Mouse (Mus musculus): ENCODE data around the gene Npas2. TPM values are rescaled to one million over a fixed set of nuclear protein-coding genes. Genes with fewer than 3 reads are reported as not detected.

The Npas2 gene
- polyA plus RNA-seq, 1 experiment from 2014 or later: 0.22 TPM

- Histone ChIP-seq H3K27ac (no peak overlapping the region), H3K9me3 (no peaks in the 10 kb centered on the region), H3K4me1 (peaks cover 12% of the 10 kb centered on the region), H3K4me3 (replicated peaks) (no peak overlapping the region), H3K9ac (no peak overlapping the region), H3K27me3 (no peaks in the 10 kb centered on the region), H3K36me3 (replicated peaks) (peaks cover 65% of the 10 kb centered on the region), H3K4me2 (no peak overlapping the region)
- no peak for ATAC-seq (ENCODE audit: low FRiP score)
- 60% methylated on average over 4 of the region's 4 CpGs for WGBS
Measured at GRCm38 (mm10) chr1:39373378-39373777, 179.8 kb downstream of the Npas2 start.

- H3K9me3 ChIP-seq: no peaks in the 10 kb centered on the region
- peaks cover 65% of the 10 kb centered on the region for H3K36me3 ChIP-seq (replicated peaks)
- peaks cover 4% of the 10 kb centered on the region for H3K4me1 ChIP-seq
- H3K27me3 ChIP-seq: no peaks in the 10 kb centered on the region
- H3K4me2 ChIP-seq: no peak overlapping the region
- no peak overlapping the region for H3K4me3 ChIP-seq (replicated peaks)
- no peak overlapping the region for H3K9ac ChIP-seq
- no peak overlapping the region for H3K27ac ChIP-seq
- 88% methylated on average over 5 of the region's 5 CpGs for WGBS
- no peak for ATAC-seq (ENCODE audit: low FRiP score)
Measured at GRCm38 (mm10) chr1:39374231-39374809, 180.8 kb downstream of the Npas2 start.

DNA sequence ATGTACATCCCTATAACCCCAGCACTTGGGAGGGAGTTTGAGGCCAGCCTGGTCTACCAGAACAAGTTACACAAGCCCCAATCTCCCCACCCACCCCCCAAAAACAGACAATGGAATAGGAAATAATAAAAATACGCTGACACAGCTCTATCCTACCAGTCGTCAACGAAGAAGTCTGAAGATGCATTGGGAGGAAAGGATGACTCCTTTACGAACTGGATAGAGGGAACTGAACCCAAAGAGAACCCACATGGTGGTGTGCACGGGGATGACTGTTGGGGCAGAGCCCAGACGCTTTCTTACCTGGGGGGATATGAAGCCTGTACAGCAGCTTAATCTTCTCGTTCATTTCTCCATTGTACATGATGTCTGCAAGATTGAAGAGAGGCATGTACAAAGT, 182.6 kb downstream of the Npas2 start:
- H3K4me1 ChIP-seq: no peaks in the 10 kb centered on the region
- no peak overlapping the region for H3K27ac ChIP-seq
- H3K9ac ChIP-seq: no peak overlapping the region
- peaks cover 48% of the 10 kb centered on the region for H3K36me3 ChIP-seq (replicated peaks)
- no peak for ATAC-seq (ENCODE audit: low FRiP score)
- no peaks in the 10 kb centered on the region for H3K27me3 ChIP-seq
- H3K4me3 ChIP-seq (replicated peaks): no peak overlapping the region
- H3K4me2 ChIP-seq: no peak overlapping the region
- no peaks in the 10 kb centered on the region for H3K9me3 ChIP-seq
- 90% methylated on average over 7 of the region's 7 CpGs for WGBS

DNA sequence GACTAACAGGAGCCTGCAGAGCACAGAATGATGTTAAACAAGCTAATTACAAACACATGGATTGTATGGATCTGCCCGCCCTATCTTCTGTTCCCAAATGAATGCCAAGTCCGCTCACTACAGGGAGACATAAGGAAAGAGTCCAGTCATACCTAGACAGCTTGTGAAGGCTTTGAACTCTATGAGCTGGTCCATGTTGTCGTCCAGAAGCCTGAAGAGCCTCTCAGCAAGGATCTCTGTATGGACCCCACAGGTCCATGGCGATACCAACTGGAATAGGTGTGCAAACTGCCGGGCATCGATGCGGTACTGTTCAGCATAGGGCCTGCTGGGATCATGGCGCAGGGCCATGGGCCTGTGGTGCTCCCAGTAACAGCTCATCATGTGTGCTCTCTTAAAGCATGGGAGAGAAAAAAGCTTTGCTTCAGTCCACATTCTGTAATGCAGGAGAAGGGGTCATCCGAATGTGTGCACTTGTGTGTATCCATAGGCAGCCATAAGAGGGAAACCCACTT, 183.3 kb downstream of the Npas2 start:
- Histone ChIP-seq H3K4me1 (no peaks in the 10 kb centered on the region), H3K4me3 (replicated peaks) (no peak overlapping the region), H3K9ac (no peak overlapping the region), H3K36me3 (replicated peaks) (peaks cover 41% of the 10 kb centered on the region), H3K9me3 (no peaks in the 10 kb centered on the region), H3K4me2 (no peak overlapping the region), H3K27ac (no peak overlapping the region), H3K27me3 (no peaks in the 10 kb centered on the region)
- no peak for ATAC-seq (ENCODE audit: low FRiP score)
- WGBS: 93% methylated on average over 9 of the region's 9 CpGs

GRCm38 (mm10) chr1:39378540-39378939, 185.0 kb downstream of the Npas2 start:
- Histone ChIP-seq H3K36me3 (replicated peaks) (peaks cover 24% of the 10 kb centered on the region), H3K4me3 (replicated peaks) (no peak overlapping the region), H3K27me3 (no peaks in the 10 kb centered on the region), H3K9ac (no peak overlapping the region), H3K4me1 (no peaks in the 10 kb centered on the region), H3K27ac (no peak overlapping the region), H3K9me3 (no peaks in the 10 kb centered on the region), H3K4me2 (no peak overlapping the region)
- ATAC-seq (ENCODE audit: low FRiP score): no peak
- whole genome bisulfite sequencing: 66% methylated on average over 1 of the region's 1 CpGs

- Histone ChIP-seq H3K4me2 (no peak overlapping the region), H3K27me3 (no peaks in the 10 kb centered on the region), H3K9ac (no peak overlapping the region), H3K4me3 (replicated peaks) (no peak overlapping the region), H3K36me3 (replicated peaks) (peaks cover 19% of the 10 kb centered on the region), H3K9me3 (no peaks in the 10 kb centered on the region), H3K4me1 (no peaks in the 10 kb centered on the region), H3K27ac (no peak overlapping the region)
- WGBS: 87% methylated on average over 5 of the region's 5 CpGs
- ATAC-seq (ENCODE audit: low FRiP score): no peak
Measured at GRCm38 (mm10) chr1:39379021-39379420, 185.5 kb downstream of the Npas2 start.

DNA sequence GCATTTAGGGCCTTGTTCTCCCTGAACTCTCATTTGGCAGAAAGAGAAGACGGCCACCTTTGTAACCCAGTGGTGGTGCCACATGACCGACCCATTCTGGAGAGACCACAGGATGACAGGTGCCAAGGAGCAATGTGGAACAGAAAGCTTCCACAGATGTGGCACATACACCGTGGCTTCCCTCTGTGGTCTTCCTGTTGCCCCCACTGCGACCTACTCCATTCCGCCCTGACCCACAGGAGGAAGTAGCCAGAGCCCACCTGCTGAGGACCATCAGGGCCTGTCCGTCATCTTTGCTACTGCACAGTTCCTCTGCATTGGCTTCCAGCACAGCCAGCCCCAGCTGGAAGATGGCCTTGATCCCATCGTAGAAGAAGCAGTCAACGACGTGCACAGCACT, 187.5 kb downstream of the Npas2 start:
- no peak for ATAC-seq (ENCODE audit: low FRiP score)
- Histone ChIP-seq H3K4me3 (replicated peaks) (no peak overlapping the region), H3K27me3 (no peaks in the 10 kb centered on the region), H3K27ac (no peak overlapping the region), H3K4me1 (no peaks in the 10 kb centered on the region), H3K9ac (no peak overlapping the region), H3K36me3 (replicated peaks) (peaks cover 10% of the 10 kb centered on the region), H3K4me2 (no peak overlapping the region), H3K9me3 (no peaks in the 10 kb centered on the region)
- whole genome bisulfite sequencing: 85% methylated on average over 9 of the region's 9 CpGs

DNA sequence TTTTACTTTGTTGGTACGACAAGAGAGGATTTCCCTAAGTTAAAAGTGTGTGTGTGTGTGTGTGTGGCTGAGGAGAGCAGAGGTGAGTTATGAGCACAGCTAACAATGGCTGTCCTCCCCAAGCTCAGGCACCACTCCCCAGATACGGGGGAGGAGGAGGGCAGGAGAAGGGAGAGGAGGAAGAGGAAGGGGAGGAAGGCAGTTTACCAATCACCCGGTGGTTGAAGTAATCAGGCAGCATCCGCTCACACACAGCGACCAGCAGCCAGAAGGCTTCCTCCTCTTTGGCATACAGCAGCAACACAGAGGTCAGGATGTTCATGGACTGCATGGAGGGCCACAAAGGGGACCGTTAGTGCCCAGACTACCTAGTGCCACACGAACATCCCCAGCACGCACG, 191.4 kb downstream of the Npas2 start:
- H3K27ac ChIP-seq: no peak overlapping the region
- no peak overlapping the region for H3K9ac ChIP-seq
- H3K9me3 ChIP-seq: no peaks in the 10 kb centered on the region
- no peak for ATAC-seq (ENCODE audit: low FRiP score)
- H3K4me1 ChIP-seq: no peaks in the 10 kb centered on the region
- no peaks in the 10 kb centered on the region for H3K27me3 ChIP-seq
- H3K4me2 ChIP-seq: no peak overlapping the region
- 89% methylated on average over 9 of the region's 9 CpGs for WGBS
- H3K36me3 ChIP-seq (replicated peaks): no peaks in the 10 kb centered on the region
- H3K4me3 ChIP-seq (replicated peaks): no peak overlapping the region

- Histone ChIP-seq H3K4me2 (no peak overlapping the region), H3K4me1 (peaks cover 5% of the 10 kb centered on the region; the same call in 1 of the 2 replicates), H3K4me3 (replicated peaks) (no peak overlapping the region), H3K36me3 (replicated peaks) (no peaks in the 10 kb centered on the region), H3K27me3 (0 out of 2 replicates have a peak, but pooled peaks cover 5% of the 10 kb centered on the region), H3K27ac (no peak overlapping the region), H3K9ac (no peak overlapping the region), H3K9me3 (no peaks in the 10 kb centered on the region)
- ATAC-seq (ENCODE audit: low FRiP score): no peak
- WGBS: 91% methylated on average over 3 of the region's 3 CpGs
Measured at GRCm38 (mm10) chr1:39386456-39386855, 192.9 kb downstream of the Npas2 start.

DNA sequence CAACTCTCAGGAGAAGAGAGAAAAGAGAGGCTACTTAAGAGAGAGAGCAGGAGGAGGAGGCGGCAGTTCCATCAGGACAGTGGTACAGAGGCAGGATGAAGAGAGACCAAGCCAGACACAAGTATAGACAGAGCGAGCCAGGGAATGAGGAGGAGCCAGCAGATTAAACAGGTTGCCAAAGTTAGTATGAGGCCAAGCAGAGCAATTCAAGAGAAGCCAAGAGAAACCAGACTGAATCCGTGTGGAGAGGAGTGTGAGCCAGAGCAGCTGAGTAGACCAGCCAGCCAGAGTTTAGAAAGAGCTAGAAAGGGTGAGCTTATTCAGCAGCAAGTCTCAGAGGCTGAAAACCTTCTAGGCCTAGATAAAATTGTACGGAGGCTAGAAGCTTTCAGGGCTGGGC, 194.0 kb downstream of the Npas2 start:
- Histone ChIP-seq H3K4me2 (no peak overlapping the region), H3K27ac (no peak overlapping the region), H3K27me3 (0 out of 2 replicates have a peak, but pooled peaks cover 5% of the 10 kb centered on the region), H3K9me3 (no peaks in the 10 kb centered on the region), H3K36me3 (replicated peaks) (no peaks in the 10 kb centered on the region), H3K4me1 (peaks cover 5% of the 10 kb centered on the region; the same call in 1 of the 2 replicates), H3K4me3 (replicated peaks) (no peak overlapping the region), H3K9ac (no peak overlapping the region)
- WGBS: 89% methylated on average over 4 of the region's 4 CpGs
- no peak for ATAC-seq (ENCODE audit: low FRiP score)

DNA sequence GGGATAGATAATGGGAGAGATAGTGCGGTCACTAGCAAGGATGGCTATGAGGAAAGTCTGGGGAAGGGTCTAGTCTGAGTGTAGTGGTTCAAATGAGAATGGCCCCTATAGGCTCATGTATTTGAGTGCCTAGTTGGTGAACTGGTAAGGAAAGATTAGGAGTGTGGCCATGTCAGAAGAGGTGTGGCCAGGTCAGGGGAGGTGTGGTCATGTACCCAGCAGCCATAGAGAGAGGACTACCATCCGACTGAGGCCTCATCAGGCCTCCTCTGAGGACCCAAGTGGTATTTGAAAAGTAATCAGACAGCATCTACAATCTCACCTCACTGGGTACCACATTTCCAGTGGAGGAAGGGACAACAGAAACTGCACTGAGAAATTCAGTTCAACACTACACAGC, 194.6 kb downstream of the Npas2 start:
- no peak overlapping the region for H3K27ac ChIP-seq
- no peak for ATAC-seq (ENCODE audit: low FRiP score)
- WGBS: 75% methylated on average over 2 of the region's 2 CpGs

DNA sequence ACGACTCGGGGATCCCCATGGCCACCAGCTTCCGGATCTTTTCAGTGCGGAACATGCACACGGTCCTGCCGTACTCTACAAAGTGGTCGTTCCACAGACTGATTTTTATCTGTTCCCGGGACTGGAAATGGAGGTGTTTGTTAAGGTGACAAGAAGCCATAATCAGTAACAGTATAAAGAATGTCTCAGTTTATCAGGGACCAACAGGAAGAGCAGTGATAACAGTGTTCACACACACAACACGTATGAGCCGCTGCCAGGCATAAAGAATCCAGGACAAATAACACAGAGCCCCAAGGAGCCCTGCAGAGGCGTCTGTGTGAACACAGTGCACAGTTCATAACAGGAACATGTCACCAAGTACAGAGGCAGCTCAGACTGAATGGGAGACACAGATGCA, 195.8 kb downstream of the Npas2 start:
- H3K9me3 ChIP-seq: no peaks in the 10 kb centered on the region
- peaks cover 5% of the 10 kb centered on the region; the same call in 1 of the 2 replicates for H3K4me1 ChIP-seq
- no peak overlapping the region for H3K4me3 ChIP-seq (replicated peaks)
- no peak for ATAC-seq (ENCODE audit: low FRiP score)
- H3K36me3 ChIP-seq (replicated peaks): no peaks in the 10 kb centered on the region
- 94% methylated on average over 11 of the region's 11 CpGs for WGBS
- H3K27ac ChIP-seq: no peak overlapping the region
- no peak overlapping the region for H3K4me2 ChIP-seq
- no peak overlapping the region for H3K9ac ChIP-seq
- 0 out of 2 replicates have a peak, but pooled peaks cover 5% of the 10 kb centered on the region for H3K27me3 ChIP-seq

More for the DNA sequence above, 194.6 kb downstream of the Npas2 start:
- Histone ChIP-seq H3K4me1 (peaks cover 5% of the 10 kb centered on the region; the same call in 1 of the 2 replicates), H3K27me3 (0 out of 2 replicates have a peak, but pooled peaks cover 5% of the 10 kb centered on the region), H3K4me3 (replicated peaks) (no peak overlapping the region), H3K36me3 (replicated peaks) (no peaks in the 10 kb centered on the region), H3K4me2 (no peak overlapping the region), H3K9me3 (no peaks in the 10 kb centered on the region), H3K9ac (no peak overlapping the region)

GRCm38 (mm10) chr1:39391652-39392051, 198.1 kb downstream of the Npas2 start:
- Histone ChIP-seq H3K27me3 (0 out of 2 replicates have a peak, but pooled peaks cover 5% of the 10 kb centered on the region), H3K9ac (no peak overlapping the region), H3K27ac (no peak overlapping the region), H3K4me1 (peaks cover 5% of the 10 kb centered on the region; the same call in 1 of the 2 replicates), H3K4me2 (no peak overlapping the region), H3K9me3 (no peaks in the 10 kb centered on the region), H3K36me3 (replicated peaks) (no peaks in the 10 kb centered on the region), H3K4me3 (replicated peaks) (no peak overlapping the region)
- 88% methylated on average over 6 of the region's 6 CpGs for WGBS
- 0 out of 2 replicates have a peak, but pooled peaks have one; percentile 17 for ATAC-seq (ENCODE audit: low FRiP score)

Data from forebrain, embryonic 12.5 days (tissue).